Mouse (Mus musculus) testis, adult 2 months (tissue): ENCODE results near the gene Syt8. TPM values are rescaled to one million over a fixed set of nuclear protein-coding genes. Genes with fewer than 3 reads are reported as not detected.
"Not testable (repeated sequence)": the region's sequence is repeated elsewhere in the genome, so short reads cannot be mapped to it uniquely, and the experiment has no call there.

Source experiments
- H3K27ac ChIP-seq: fragments of 200-500 bp; 2 replicates; pipeline ENCODE4 v1.5.1; 2012; ENCODE audit warnings: low read depth, low read length; ENCODE audit not compliant: control insufficient read depth, insufficient read depth
- H3K27me3 ChIP-seq: fragments of 200-500 bp; 2 replicates; pipeline ENCODE4 v1.6.1; 2012; ENCODE audit warnings: mild to moderate bottlenecking, low read length, moderate library complexity; ENCODE audit not compliant: control insufficient read depth, insufficient read depth
- H3K36me3 ChIP-seq: fragments of 200-500 bp; 2 replicates; pipeline ENCODE4 v1.6.1; 2012; ENCODE audit warnings: mild to moderate bottlenecking, low read length; ENCODE audit not compliant: control insufficient read depth, insufficient read depth
- H3K4me1 ChIP-seq: fragments of 200-500 bp; 2 replicates; pipeline ENCODE4 v1.6.1; 2012; ENCODE audit warnings: low read length; ENCODE audit not compliant: control insufficient read depth, insufficient read depth
- H3K4me3 ChIP-seq: fragments of 200-500 bp; 2 replicates; pipeline ENCODE4 v1.5.1; 2012; ENCODE audit warnings: low read depth, mild to moderate bottlenecking, low read length, moderate library complexity, mixed read lengths; ENCODE audit not compliant: control insufficient read depth
- CTCF ChIP-seq: fragments of 200-500 bp; IDR thresholded peaks from 2 replicates; pipeline ENCODE4 v1.5.1; 2012; ENCODE audit warnings: low read depth, mild to moderate bottlenecking, inconsistent platforms, low read length, moderate library complexity; ENCODE audit not compliant: control insufficient read depth, insufficient read depth, insufficient replicate concordance
- POLR2A ChIP-seq: fragments of 200-500 bp; IDR thresholded peaks from 2 replicates; pipeline ENCODE4 v1.6.1; 2012; ENCODE audit warnings: low read depth, mild to moderate bottlenecking, inconsistent platforms, low read length, moderate library complexity; ENCODE audit not compliant: control insufficient read depth
- polyA plus RNA-seq: library from polyadenylated mRNA; depleted of rRNA; stranded (reverse); fragments of >200 nt; gene quantifications from 2 replicates; pipeline ENCODE4 v1.2.3, GENCODE M21; 2012

The Syt8 gene
- polyA plus RNA-seq, 1 experiment = 1.2 TPM

DNA sequence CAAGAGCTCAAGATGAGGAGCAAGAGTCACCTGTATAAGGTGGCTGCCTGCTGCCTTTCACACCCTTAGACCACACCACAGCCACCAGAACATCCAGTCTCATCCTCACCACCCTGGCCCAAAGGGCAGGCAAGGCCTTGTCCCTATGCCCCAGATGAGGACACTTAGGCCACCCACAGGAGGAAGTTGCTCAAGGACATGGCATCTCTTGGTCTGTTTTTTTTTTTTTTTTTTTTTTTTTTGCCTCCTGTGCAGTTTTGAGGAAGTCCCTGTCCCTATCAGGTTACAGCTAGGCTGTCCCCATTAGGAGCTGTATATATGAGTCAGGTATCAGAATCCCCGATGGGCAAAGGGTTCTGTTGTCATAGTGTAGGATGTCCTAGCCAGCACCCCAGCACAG is 35.4 kb upstream of the Syt8 start:
- Histone ChIP-seq H3K27ac (no peak overlapping the region), H3K27me3 (no peaks in the 10 kb centered on the region), H3K36me3 (no peaks in the 10 kb centered on the region), H3K4me1 (peaks cover 3% of the 10 kb centered on the region; the same call in 1 of the 2 replicates), H3K4me3 (no peak overlapping the region)
- no peak for TF ChIP-seq POLR2A
- TF ChIP-seq CTCF = no peak

DNA sequence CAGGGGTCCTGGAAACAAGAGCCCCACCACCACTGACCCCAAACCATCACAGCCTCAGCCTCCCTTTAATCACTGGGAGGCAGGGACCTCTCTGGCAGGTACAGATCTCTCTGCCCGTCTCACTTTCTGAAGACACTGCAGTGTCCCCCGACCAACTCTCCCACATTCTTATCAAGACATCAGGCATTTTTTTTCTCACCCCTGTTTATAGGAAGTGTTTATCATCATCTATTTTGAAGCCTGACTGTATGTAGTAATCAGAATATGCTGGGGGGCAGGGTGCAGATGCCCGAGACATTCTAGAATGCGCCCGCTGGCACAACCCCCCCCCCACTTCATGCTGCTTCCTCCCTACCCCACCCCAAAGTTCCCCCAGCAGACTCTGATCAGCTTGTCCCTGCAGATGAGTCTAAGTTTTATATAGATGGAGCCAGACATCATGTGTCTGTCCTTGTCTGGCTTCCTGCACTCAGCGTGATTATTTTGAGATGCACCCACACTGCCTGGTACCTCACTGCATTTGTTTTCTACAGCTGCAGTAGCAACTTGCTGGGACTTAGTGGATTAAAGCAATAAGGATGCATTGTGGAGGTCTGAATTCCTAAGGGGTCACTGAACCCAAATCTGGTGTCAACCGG is 34.4 kb upstream of the Syt8 start:
- TF ChIP-seq CTCF (no peak), POLR2A (no peak)
- Histone ChIP-seq H3K4me3 (no peak overlapping the region), H3K36me3 (no peaks in the 10 kb centered on the region), H3K27me3 (no peaks in the 10 kb centered on the region), H3K4me1 (peaks cover 3% of the 10 kb centered on the region; the same call in 1 of the 2 replicates), H3K27ac (no peak overlapping the region)

GRCm38 (mm10) chr7:142400750-142401142 is 33.9 kb upstream of the Syt8 start:
- H3K4me1 ChIP-seq = peaks cover 3% of the 10 kb centered on the region; the same call in 1 of the 2 replicates
- TF ChIP-seq CTCF (no peak), POLR2A (no peak)
- H3K27me3 ChIP-seq = no peaks in the 10 kb centered on the region
- no peaks in the 10 kb centered on the region for H3K36me3 ChIP-seq
- H3K27ac ChIP-seq = no peak overlapping the region
- no peak overlapping the region for H3K4me3 ChIP-seq

- Histone ChIP-seq H3K27me3 (no peaks in the 10 kb centered on the region), H3K4me3 (no peak overlapping the region), H3K27ac (no peak overlapping the region), H3K4me1 (peaks cover 3% of the 10 kb centered on the region; the same call in 1 of the 2 replicates), H3K36me3 (no peaks in the 10 kb centered on the region)
- no peak for TF ChIP-seq CTCF
- TF ChIP-seq POLR2A = no peak
Observed at GRCm38 (mm10) chr7:142403591-142403990, 31.1 kb upstream of the Syt8 start.

- not testable (repeated sequence) for H3K36me3 ChIP-seq, H3K4me3 ChIP-seq, H3K27me3 ChIP-seq, H3K27ac ChIP-seq, H3K4me1 ChIP-seq
Observed at GRCm38 (mm10) chr7:142405134-142405533, 29.5 kb upstream of the Syt8 start.

GRCm38 (mm10) chr7:142407935-142408334 is 26.7 kb upstream of the Syt8 start:
- no peaks in the 10 kb centered on the region for H3K36me3 ChIP-seq
- no peak for TF ChIP-seq CTCF
- no peak for TF ChIP-seq POLR2A

DNA sequence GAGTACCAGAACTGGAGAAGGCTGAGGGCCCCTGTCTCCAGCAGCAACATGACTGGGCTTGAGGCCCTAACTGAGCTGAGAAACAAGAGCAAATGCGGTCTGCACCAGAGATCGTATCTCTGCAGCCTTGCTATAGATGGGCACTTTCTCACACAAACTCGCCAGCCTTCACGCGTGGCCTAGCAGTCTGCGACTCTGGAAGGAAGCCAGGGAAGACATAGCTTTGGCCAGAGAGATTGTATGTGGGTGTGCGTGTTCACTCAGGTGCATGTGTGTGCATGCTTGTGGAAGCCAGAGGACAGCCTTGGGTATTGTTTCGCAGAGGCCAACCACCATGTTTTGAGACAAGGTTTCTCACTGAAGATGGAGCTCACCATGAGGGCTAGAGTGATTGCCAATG is 26.0 kb upstream of the Syt8 start:
- TF ChIP-seq POLR2A (no peak), CTCF (no peak)
- Histone ChIP-seq H3K4me1 (no peaks in the 10 kb centered on the region), H3K4me3 (no peak overlapping the region), H3K27ac (no peak overlapping the region), H3K27me3 (no peaks in the 10 kb centered on the region), H3K36me3 (no peaks in the 10 kb centered on the region)

More at GRCm38 (mm10) chr7:142407935-142408334, 26.7 kb upstream of the Syt8 start:
- Histone ChIP-seq H3K27ac (no peak overlapping the region), H3K4me1 (no peaks in the 10 kb centered on the region), H3K27me3 (no peaks in the 10 kb centered on the region), H3K4me3 (no peak overlapping the region)

DNA sequence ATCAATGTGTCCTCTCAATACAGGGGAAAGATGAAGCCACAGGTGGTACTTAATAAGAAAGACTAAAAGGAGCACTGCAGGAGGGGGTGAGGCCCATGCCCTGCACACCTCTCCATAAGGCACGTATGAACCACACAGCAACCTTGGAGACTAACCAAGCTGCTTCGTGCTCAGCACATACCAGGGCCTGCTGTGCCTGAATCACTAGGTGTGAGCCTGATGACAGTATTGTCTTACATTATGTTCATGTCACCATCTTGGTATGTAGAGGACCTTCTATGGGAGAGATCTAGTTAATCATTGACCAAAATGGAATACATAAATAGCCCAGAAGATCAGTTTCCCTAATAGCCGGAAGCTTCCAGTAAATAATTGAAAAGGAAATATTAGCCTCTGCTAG is 25.0 kb upstream of the Syt8 start:
- Histone ChIP-seq H3K4me1 (no peaks in the 10 kb centered on the region), H3K4me3 (no peak overlapping the region), H3K27me3 (no peaks in the 10 kb centered on the region), H3K27ac (no peak overlapping the region), H3K36me3 (no peaks in the 10 kb centered on the region)
- TF ChIP-seq POLR2A = no peak
- no peak for TF ChIP-seq CTCF
